ENCODE assay signal across 11 mouse cellular contexts in the genomic region with DNA sequence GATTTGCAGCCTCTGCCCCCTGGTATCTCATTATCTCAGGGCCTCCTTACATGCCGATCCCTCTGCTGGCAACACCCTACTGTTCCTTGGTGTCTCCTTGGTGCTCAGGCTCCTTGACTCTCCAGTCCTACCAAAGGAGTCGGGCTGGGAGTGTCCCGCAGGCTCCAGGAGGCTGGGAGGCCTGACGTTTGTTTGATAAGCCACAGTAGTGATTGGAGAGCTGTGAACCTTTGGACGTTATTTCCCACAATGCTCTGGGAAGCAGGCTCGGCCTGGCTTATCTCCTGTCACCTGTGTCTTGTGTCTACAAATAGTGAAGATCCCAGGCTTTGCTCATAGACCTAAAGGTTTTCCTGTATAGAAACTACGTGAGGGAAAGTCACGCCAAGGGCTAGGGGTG. TPM values are rescaled to one million over a fixed set of nuclear protein-coding genes. Genes with fewer than 3 reads are reported as not detected.
DNase-seq lines count a peak whose midpoint lies in the region; ATAC-seq and TF ChIP-seq lines count a peak whose summit lies in the region.
"Had no signal": no experiment of that assay in that cellular context is flagged by ENCODE, and none has a peak within 500 bp of the region (broad histone marks: within the 10 kb centered on the region; RNA-seq: fewer than 3 reads in every experiment).

No protein-coding gene starts in this region.

- H3K4me1 ChIP-seq in heart, embryonic 11.5 days (ENCODE audit: control insufficient read depth, insufficient read depth, low read length) = peaks cover 29% of the 10 kb centered on the region
- peaks cover 35% of the 10 kb centered on the region for H3K4me1 ChIP-seq in heart, embryonic 12.5 days (replicated peaks)
- H3K4me1 ChIP-seq in liver, embryonic 12.5 days = peaks cover 95% of the 10 kb centered on the region
- peaks cover 45% of the 10 kb centered on the region for H3K4me1 ChIP-seq in stomach, embryonic 16.5 days (ENCODE audit: control insufficient read depth, insufficient read depth, low read length)

- H3K4me3 ChIP-seq in heart, embryonic 11.5 days (ENCODE audit: low read depth, low read length) = no peak overlapping the region
- no peak overlapping the region for H3K4me3 ChIP-seq in heart, embryonic 12.5 days
- peak overlapping the region; percentile 63 for H3K4me3 ChIP-seq in liver, embryonic 12.5 days
- peak overlapping the region; percentile 59; the same call in 1 of the 2 replicates for H3K4me3 ChIP-seq in stomach, embryonic 16.5 days (replicated peaks; ENCODE audit: low read length)
- no peak overlapping the region for H3K4me3 ChIP-seq in layer of hippocampus, adult 2 months
- H3K4me3 ChIP-seq: limb, embryonic 12.5 days had no signal

- 0 out of 2 replicates have a peak overlapping the region, but pooled peaks have one; percentile 25 for H3K27ac ChIP-seq in heart, embryonic 11.5 days (ENCODE audit: low read depth, low read length)
- no peak overlapping the region for H3K27ac ChIP-seq in heart, embryonic 12.5 days (ENCODE audit: poor library complexity, severe bottlenecking)
- H3K27ac ChIP-seq in liver, embryonic 12.5 days = peak overlapping the region; percentile 91
- peak overlapping the region; percentile 90 for H3K27ac ChIP-seq in stomach, embryonic 16.5 days (ENCODE audit: low read length)
- no peak overlapping the region for H3K27ac ChIP-seq in layer of hippocampus, adult 2 months
- H3K27ac ChIP-seq: limb, embryonic 12.5 days had no signal

- H3K4me2 ChIP-seq in heart, embryonic 11.5 days = peak overlapping the region; percentile 14
- H3K4me2 ChIP-seq in heart, embryonic 12.5 days = no peak overlapping the region
- peak overlapping the region; percentile 93 for H3K4me2 ChIP-seq in liver, embryonic 12.5 days
- H3K4me2 ChIP-seq in stomach, embryonic 16.5 days (ENCODE audit: low read depth, low read length) = 0 out of 2 replicates have a peak overlapping the region, but pooled peaks have one; percentile 95
- H3K4me2 ChIP-seq: limb, embryonic 12.5 days had no signal

- H3K27me3 ChIP-seq in heart, embryonic 11.5 days (ENCODE audit: control insufficient read depth, insufficient read depth, low read length) = peaks cover 2% of the 10 kb centered on the region; the same call in 1 of the 2 replicates
- H3K27me3 ChIP-seq in heart, embryonic 12.5 days (replicated peaks) = 0 out of 2 replicates have a peak, but pooled peaks cover 4% of the 10 kb centered on the region
- H3K27me3 ChIP-seq in liver, embryonic 12.5 days (replicated peaks) = 0 out of 2 replicates have a peak, but pooled peaks cover 4% of the 10 kb centered on the region
- H3K27me3 ChIP-seq in stomach, embryonic 16.5 days (ENCODE audit: control insufficient read depth, insufficient read depth, low read length) = no peaks in the 10 kb centered on the region
- H3K27me3 ChIP-seq: limb, embryonic 12.5 days had no signal

- H3K9me3 ChIP-seq in heart, embryonic 11.5 days (replicated peaks; ENCODE audit: control insufficient read depth, low read length) = no peaks in the 10 kb centered on the region
- H3K9me3 ChIP-seq in heart, embryonic 12.5 days (replicated peaks) = no peaks in the 10 kb centered on the region
- H3K9me3 ChIP-seq in liver, embryonic 12.5 days (replicated peaks) = no peaks in the 10 kb centered on the region
- no peaks in the 10 kb centered on the region for H3K9me3 ChIP-seq in stomach, embryonic 16.5 days (replicated peaks; ENCODE audit: control insufficient read depth, low read length)
- H3K9me3 ChIP-seq: limb, embryonic 12.5 days had no signal

- no peak for ATAC-seq in heart, embryonic 11.5 days (replicated peaks; ENCODE audit: insufficient number of reproducible peaks, low FRiP score, low TSS enrichment)
- ATAC-seq in heart, embryonic 12.5 days (ENCODE audit: insufficient number of reproducible peaks, low FRiP score) = no peak
- ATAC-seq in liver, embryonic 12.5 days = peak; percentile 51
- peak; percentile 23; the same call in 1 of the 2 replicates for ATAC-seq in stomach, embryonic 16.5 days (ENCODE audit: insufficient read depth, low FRiP score)
- ATAC-seq: activated CD4-positive, CD25-positive, alpha-beta regulatory T cell, adult 4 months had no signal

- H3K36me3 ChIP-seq in heart, embryonic 11.5 days (ENCODE audit: control insufficient read depth, insufficient read depth, low read length) = peaks cover 8% of the 10 kb centered on the region; the same call in 1 of the 2 replicates
- H3K36me3 ChIP-seq in heart, embryonic 12.5 days = peaks cover 13% of the 10 kb centered on the region
- H3K36me3 ChIP-seq in liver, embryonic 12.5 days = peaks cover 21% of the 10 kb centered on the region
- peaks cover 13% of the 10 kb centered on the region for H3K36me3 ChIP-seq in stomach, embryonic 16.5 days (ENCODE audit: control insufficient read depth, insufficient read depth, low read length)

- 57% methylated on average over 8 of the region's 8 CpGs for WGBS in heart, embryonic 11.5 days (ENCODE audit: insufficient replicate concordance)
- 50% methylated on average over 8 of the region's 8 CpGs for WGBS in heart, embryonic 12.5 days
- 10% methylated on average over 8 of the region's 8 CpGs for WGBS in liver, embryonic 12.5 days (ENCODE audit: insufficient replicate concordance)
- 64% methylated on average over 8 of the region's 8 CpGs for WGBS in stomach, embryonic 16.5 days

- DNase-seq in c-Kit-positive CD71-positive TER-119-positive erythroid progenitor cells, embryonic 14.5 days (ENCODE audit: low spot score) = peak; percentile 79
- no peak for DNase-seq in kidney, postnatal 4 days
- DNase-seq in left cerebral cortex, adult 9 months (ENCODE audit: low spot score in 2 of 2) = no peak
- DNase-seq in layer of hippocampus, adult 2 months (ENCODE audit: low spot score in 2 of 2) = no peak
- DNase-seq: layer of hippocampus, postnatal 36 days had no signal

- no peak for TF ChIP-seq CTCF in layer of hippocampus, adult 2 months (conservative IDR thresholded peaks at IDR 0.05)

- H3K9ac ChIP-seq in heart, embryonic 11.5 days (ENCODE audit: low read depth, low read length) = no peak overlapping the region
- H3K9ac ChIP-seq in heart, embryonic 12.5 days = no peak overlapping the region
- H3K9ac ChIP-seq in liver, embryonic 12.5 days = peak overlapping the region; percentile 76
- 0 out of 2 replicates have a peak overlapping the region, but pooled peaks have one; percentile 35 for H3K9ac ChIP-seq in stomach, embryonic 16.5 days (ENCODE audit: low read length)
- H3K9ac ChIP-seq: limb, embryonic 12.5 days had no signal

RNA-seq across cellular contexts. Expression of gene Mpv17l2, which starts 3.3 kb away (rescaled TPM):
- 42.5 and 42.6 TPM in 2 replicates for polyA plus RNA-seq in heart, embryonic 11.5 days (2014; fragmentation: Nextera tagmentation; extraction: Ambion mirVana)
- polyA plus RNA-seq in heart, embryonic 12.5 days (2016; fragmentation: Nextera tagmentation; extraction: Ambion mirVana) = 37.2 and 37.9 TPM in 2 replicates
- 52.2 and 52.7 TPM in 2 replicates for polyA plus RNA-seq in liver, embryonic 12.5 days (2016; fragmentation: Nextera tagmentation; extraction: Ambion mirVana)
- polyA plus RNA-seq in stomach, embryonic 16.5 days (2015; fragmentation: Nextera tagmentation; extraction: Ambion mirVana) = 47.6 and 54.3 TPM in 2 replicates
- total RNA-seq in layer of hippocampus, adult 2 months (2021) = 10 to 100 TPM; 36.5 to 42.7 TPM

RNA-seq across cellular contexts. Expression of gene Rab3a, which starts 9.5 kb away (rescaled TPM):
- polyA plus RNA-seq in heart, embryonic 11.5 days (2014; fragmentation: Nextera tagmentation; extraction: Ambion mirVana) = 16.2 and 21.3 TPM in 2 replicates
- polyA plus RNA-seq in heart, embryonic 12.5 days (2016; fragmentation: Nextera tagmentation; extraction: Ambion mirVana) = 19.1 and 19.2 TPM in 2 replicates
- polyA plus RNA-seq in liver, embryonic 12.5 days (2016; fragmentation: Nextera tagmentation; extraction: Ambion mirVana) = 3.3 and 3.9 TPM in 2 replicates
- 23.4 and 23.8 TPM in 2 replicates for polyA plus RNA-seq in stomach, embryonic 16.5 days (2015; fragmentation: Nextera tagmentation; extraction: Ambion mirVana)
- 100 to 1,000 TPM; 775 to 798 TPM for total RNA-seq in layer of hippocampus, adult 2 months (2021)

RNA-seq across cellular contexts. Expression of gene Pik3r2, which starts 12.5 kb away (rescaled TPM):
- polyA plus RNA-seq in heart, embryonic 11.5 days (2014; fragmentation: Nextera tagmentation; extraction: Ambion mirVana) = 21.5 and 23.1 TPM in 2 replicates
- polyA plus RNA-seq in heart, embryonic 12.5 days (2016; fragmentation: Nextera tagmentation; extraction: Ambion mirVana) = 35.2 and 37.2 TPM in 2 replicates
- 23.3 and 27.3 TPM in 2 replicates for polyA plus RNA-seq in liver, embryonic 12.5 days (2016; fragmentation: Nextera tagmentation; extraction: Ambion mirVana)
- 57.6 and 60.8 TPM in 2 replicates for polyA plus RNA-seq in stomach, embryonic 16.5 days (2015; fragmentation: Nextera tagmentation; extraction: Ambion mirVana)
- 100 to 1,000 TPM; 160 to 169 TPM for total RNA-seq in layer of hippocampus, adult 2 months (2021)

RNA-seq across cellular contexts. Expression of gene Pde4c, which starts 40.5 kb away (rescaled TPM):
- not detected in 2 replicates for polyA plus RNA-seq in heart, embryonic 11.5 days (2014; fragmentation: Nextera tagmentation; extraction: Ambion mirVana)
- 0.05 and 0.09 TPM in 2 replicates for polyA plus RNA-seq in heart, embryonic 12.5 days (2016; fragmentation: Nextera tagmentation; extraction: Ambion mirVana)
- polyA plus RNA-seq in liver, embryonic 12.5 days (2016; fragmentation: Nextera tagmentation; extraction: Ambion mirVana) = 0.56 and 0.71 TPM in 2 replicates
- 0.23 and 0.84 TPM in 2 replicates for polyA plus RNA-seq in stomach, embryonic 16.5 days (2015; fragmentation: Nextera tagmentation; extraction: Ambion mirVana)
- 1 to 10 TPM; 1.4 to 1.5 TPM for total RNA-seq in layer of hippocampus, adult 2 months (2021)

RNA-seq across cellular contexts. Expression of gene Mast3, which starts 40.8 kb away (rescaled TPM):
- polyA plus RNA-seq in heart, embryonic 11.5 days (2014; fragmentation: Nextera tagmentation; extraction: Ambion mirVana) = 7.8 and 8.5 TPM in 2 replicates
- polyA plus RNA-seq in heart, embryonic 12.5 days (2016; fragmentation: Nextera tagmentation; extraction: Ambion mirVana) = 7.2 and 8.1 TPM in 2 replicates
- 9.8 and 10.4 TPM in 2 replicates for polyA plus RNA-seq in liver, embryonic 12.5 days (2016; fragmentation: Nextera tagmentation; extraction: Ambion mirVana)
- 10.0 and 10.5 TPM in 2 replicates for polyA plus RNA-seq in stomach, embryonic 16.5 days (2015; fragmentation: Nextera tagmentation; extraction: Ambion mirVana)
- 100 to 1,000 TPM; 468 to 473 TPM for total RNA-seq in layer of hippocampus, adult 2 months (2021)

Comparison
In these comparisons a context has a peak if more than half of its experiments do, and no peak if none do; other contexts are left out.
1. H3K27ac ChIP-seq: peak in heart, embryonic 11.5 days (single experiment), liver, embryonic 12.5 days (single experiment) and stomach, embryonic 16.5 days (single experiment); none in heart, embryonic 12.5 days (single experiment) and layer of hippocampus, adult 2 months (single experiment).
2. ATAC-seq: peak in liver, embryonic 12.5 days (single experiment) and stomach, embryonic 16.5 days (single experiment); none in heart, embryonic 11.5 days (single experiment) and heart, embryonic 12.5 days (single experiment).
3. H3K4me3 ChIP-seq: peak in liver, embryonic 12.5 days (single experiment) and stomach, embryonic 16.5 days (single experiment); none in heart, embryonic 11.5 days (single experiment), heart, embryonic 12.5 days (single experiment) and layer of hippocampus, adult 2 months (single experiment).
4. H3K9ac ChIP-seq: peak in liver, embryonic 12.5 days (single experiment) and stomach, embryonic 16.5 days (single experiment); none in heart, embryonic 11.5 days (single experiment) and heart, embryonic 12.5 days (single experiment).